Mouse (Mus musculus): ENCODE measurements around the gene Eps15l1.

GRCm38 (mm10) chr8:72422926-72423325 is 1.7 kb upstream of the Eps15l1 start:
- TF ChIP-seq CTCF (IDR thresholded peaks at IDR 0.05; ENCODE audit: control insufficient read depth, insufficient read depth, insufficient replicate concordance, low read depth, low read length): no peak
- TF ChIP-seq POLR2A (IDR thresholded peaks at IDR 0.05; ENCODE audit: control insufficient read depth, low read depth, low read length): no peak

Data from testis, adult 2 months (tissue).